Mouse (Mus musculus): ENCODE measurements around the gene Scube2. TPM values are rescaled to one million over a fixed set of nuclear protein-coding genes. Genes with fewer than 3 reads are reported as not detected.
A peak's percentile ranks its signal among the peaks of the same experiment; 100 is the strongest.

Scube2 gene
- total RNA-seq, 4 experiments from 2014 or later, result 24.5 to 32.4 (median 28.6) TPM

GRCm38 (mm10) chr7:109799168-109799567, 66.3 kb downstream of the Scube2 start:
- DNase-seq (ENCODE audit: low spot score), result no peak

- DNase-seq (ENCODE audit: low spot score), result no peak
These were observed 69.9 kb downstream of the Scube2 start for GRCm38 (mm10) chr7:109795564-109795963.

GRCm38 (mm10) chr7:109794556-109794955, 70.9 kb downstream of the Scube2 start:
- no peak for DNase-seq (ENCODE audit: low spot score)

- DNase-seq (ENCODE audit: low spot score), result peak; percentile 55
These were observed 72.7 kb downstream of the Scube2 start for GRCm38 (mm10) chr7:109792759-109793158.

GRCm38 (mm10) chr7:109790818-109791217, 74.7 kb downstream of the Scube2 start:
- DNase-seq (ENCODE audit: low spot score), result no peak

- no peak for DNase-seq (ENCODE audit: low spot score)
These were observed 77.6 kb downstream of the Scube2 start for GRCm38 (mm10) chr7:109787860-109788259.

- DNase-seq (ENCODE audit: low spot score), result no peak
These were observed 82.2 kb downstream of the Scube2 start for GRCm38 (mm10) chr7:109783281-109783680.

GRCm38 (mm10) chr7:109781470-109782203, 83.8 kb downstream of the Scube2 start, which contains the start of gene Nrip3:
Nrip3 (minus strand) TSS chr7:109782025.
- peak; percentile 31 for DNase-seq (ENCODE audit: low spot score)

- no peak for DNase-seq (ENCODE audit: low spot score)
These were observed 84.4 kb downstream of the Scube2 start for GRCm38 (mm10) chr7:109781087-109781469.

GRCm38 (mm10) chr7:109772251-109772650, 93.2 kb downstream of the Scube2 start:
- no peak for DNase-seq (ENCODE audit: low spot score)

GRCm38 (mm10) chr7:109768699-109769383, 96.6 kb downstream of the Scube2 start:
- DNase-seq (ENCODE audit: low spot score), result no peak

GRCm38 (mm10) chr7:109767575-109768350, 97.7 kb downstream of the Scube2 start:
- no peak for DNase-seq (ENCODE audit: low spot score)

- DNase-seq (ENCODE audit: low spot score), result no peak
These were observed 101.5 kb downstream of the Scube2 start for GRCm38 (mm10) chr7:109764009-109764408.

GRCm38 (mm10) chr7:109756291-109756690, 109.2 kb downstream of the Scube2 start:
- DNase-seq (ENCODE audit: low spot score), result no peak

- DNase-seq (ENCODE audit: low spot score), result no peak
These were observed 111.4 kb downstream of the Scube2 start for GRCm38 (mm10) chr7:109754034-109754433.

GRCm38 (mm10) chr7:109752008-109752925, 113.2 kb downstream of the Scube2 start, which contains the start of gene Tmem9b:
Tmem9b (minus strand) TSS chr7:109752875.
- DNase-seq (ENCODE audit: low spot score), result peak; percentile 84

GRCm38 (mm10) chr7:109751427-109752007, 114.0 kb downstream of the Scube2 start:
- DNase-seq (ENCODE audit: low spot score), result peak; percentile 11

All from heart, adult 8-10 months (tissue).